Mouse (Mus musculus): ENCODE measurements around the gene Gm3373.
"Not testable (repeated sequence)": the region's sequence is repeated elsewhere in the genome, so short reads cannot be mapped to it uniquely, and the experiment has no call there.

Gm3373 gene

GRCm38 (mm10) chr14:5741477-5741876 lies at the start of gene Gm3373:
Gene Gm3373 (minus strand): TSS chr14:5741577.
- not testable (repeated sequence) for DNase-seq

GRCm38 (mm10) chr14:5687357-5687756 lies 54.0 kb downstream of the Gm3373 start, which contains the start of gene Gm9603:
Gene Gm9603 (minus strand): TSS chr14:5687457.
- DNase-seq: not testable (repeated sequence)

All from cerebellum, adult 8-10 months (tissue).